Mouse (Mus musculus): Measurements from ENCODE around the gene Paxip1. TPM values are rescaled to one million over a fixed set of nuclear protein-coding genes. Genes with fewer than 3 reads are reported as not detected.

Paxip1 gene
- total and polyA plus RNA-seq, 3 experiments, result 59.2 to 480 (median 151) TPM

- H3K9ac ChIP-seq (ENCODE audit: control insufficient read depth, low read depth, low read length, poor library complexity, severe bottlenecking), result no peak overlapping the region
- H3K27me3 ChIP-seq (ENCODE audit: control insufficient read depth in 1 of 2, insufficient read depth in 2 of 2, low read length in 2 of 2), result no peaks in the 10 kb centered on the region
- peaks cover 0 to 5% of the 10 kb centered on the region in 2 experiments; a peak in 2 of 4 replicates for H3K36me3 ChIP-seq (ENCODE audit: control insufficient read depth in 1 of 2, insufficient read depth in 2 of 2, low read length in 2 of 2)
- no peaks in the 10 kb centered on the region for H3K79me2 ChIP-seq (ENCODE audit: control insufficient read depth, insufficient read depth, low read length, poor library complexity)
- H3K4me3 ChIP-seq (ENCODE audit: control insufficient read depth in 1 of 2, insufficient read depth in 1 of 2, low read depth in 2 of 2, low read length in 2 of 2), result no peak overlapping the region
- no peak for DNase-seq (ENCODE audit: low read depth, low spot score)
- no peaks in the 10 kb centered on the region for H3K4me1 ChIP-seq (ENCODE audit: control insufficient read depth in 1 of 2, insufficient read depth in 2 of 2, low read length in 2 of 2)
- H3K27ac ChIP-seq (ENCODE audit: control insufficient read depth, low read depth, low read length), result no peak overlapping the region
- H3K9me3 ChIP-seq (replicated peaks; ENCODE audit: insufficient read depth, low read length), result no peaks in the 10 kb centered on the region
- no peak for TF ChIP-seq MEF2A (IDR thresholded peaks at IDR 0.05; ENCODE audit: extremely low read depth, insufficient replicate concordance, low read depth, low read length, poor library complexity, severe bottlenecking)
- no peak for TF ChIP-seq POLR2A (IDR thresholded peaks at IDR 0.05; ENCODE audit: control insufficient read depth in 1 of 2, insufficient read depth in 1 of 2, low read depth in 1 of 2, low read length in 2 of 2, poor library complexity in 1 of 2)
- TF ChIP-seq USF2 (IDR thresholded peaks at IDR 0.05; ENCODE audit: borderline replicate concordance in 1 of 2, insufficient read depth in 1 of 2, low read depth in 1 of 2, low read length in 2 of 2), result no peak
- TF ChIP-seq EP300 (IDR thresholded peaks at IDR 0.05; ENCODE audit: low read depth in 1 of 2, low read length in 2 of 2), result no peak
- no peak for TF ChIP-seq MYC (IDR thresholded peaks at IDR 0.05; ENCODE audit: low read depth, low read length)
- TF ChIP-seq CHD2 (IDR thresholded peaks at IDR 0.05; ENCODE audit: low read length), result no peak
- no peak for TF ChIP-seq MXI1 (IDR thresholded peaks at IDR 0.05; ENCODE audit: low read depth, low read length)
- no peak for TF ChIP-seq ZKSCAN1 (IDR thresholded peaks at IDR 0.05; ENCODE audit: low read depth, low read length)
- TF ChIP-seq POLR2AphosphoS5 (IDR thresholded peaks at IDR 0.05; ENCODE audit: borderline replicate concordance, low read depth, low read length), result no peak
- no peak for TF ChIP-seq GABPA (IDR thresholded peaks at IDR 0.05; ENCODE audit: low read depth, low read length)
- TF ChIP-seq TCF12 (IDR thresholded peaks at IDR 0.05; ENCODE audit: low read depth, low read length), result no peak
Observed at GRCm38 (mm10) chr5:27739216-27739615, 52.3 kb downstream of the Paxip1 start.

- TF ChIP-seq RAD21 (IDR thresholded peaks at IDR 0.05; ENCODE audit: low read depth, low read length), result peak; percentile 59
- TF ChIP-seq NRF1 (IDR thresholded peaks at IDR 0.05; ENCODE audit: insufficient read depth, low read depth, low read length, poor library complexity, severe bottlenecking), result no peak
- no peak for TF ChIP-seq TAL1 (IDR thresholded peaks at IDR 0.05; ENCODE audit: low read length)
- TF ChIP-seq CHD1 (IDR thresholded peaks at IDR 0.05; ENCODE audit: low read depth, low read length), result no peak
- TF ChIP-seq KAT2A (conservative IDR thresholded peaks at IDR 0.05; ENCODE audit: low read depth, low read length), result no peak
- peak; percentile 100 for TF ChIP-seq SIN3A (IDR thresholded peaks at IDR 0.05; ENCODE audit: low read length)
- TF ChIP-seq ZMIZ1 (IDR thresholded peaks at IDR 0.05; ENCODE audit: low read depth, low read length), result no peak
- no peak for TF ChIP-seq USF1 (IDR thresholded peaks at IDR 0.05; ENCODE audit: low read depth, low read length)
- no peak for TF ChIP-seq POLR2A (IDR thresholded peaks at IDR 0.05; ENCODE audit: control insufficient read depth in 1 of 2, insufficient read depth in 1 of 2, low read depth in 1 of 2, low read length in 2 of 2, poor library complexity in 1 of 2)
- TF ChIP-seq SMC3 (IDR thresholded peaks at IDR 0.05; ENCODE audit: low read depth, low read length), result peak; percentile 61
- TF ChIP-seq CTCF (IDR thresholded peaks at IDR 0.05 in 2 of 3, conservative IDR thresholded peaks at IDR 0.05 in 1 of 3; ENCODE audit: control insufficient read depth in 1 of 3, insufficient read depth in 1 of 3, low read depth in 2 of 3, low read length in 3 of 3, poor library complexity in 1 of 3, severe bottlenecking in 1 of 3), result peak; percentile 52 to 81 (median 72)
- no peak for TF ChIP-seq MYC (IDR thresholded peaks at IDR 0.05; ENCODE audit: low read depth, low read length)
- TF ChIP-seq MAX (IDR thresholded peaks at IDR 0.05; ENCODE audit: low read length), result peak; percentile 32; the same call in 1 of the 2 replicates
- no peak for TF ChIP-seq NELFE (IDR thresholded peaks at IDR 0.05; ENCODE audit: low read depth, low read length)
- no peak for TF ChIP-seq MYB (IDR thresholded peaks at IDR 0.05; ENCODE audit: low read depth, low read length)
- no peak for TF ChIP-seq ETS1 (IDR thresholded peaks at IDR 0.05; ENCODE audit: low read depth, low read length)
- no peak for TF ChIP-seq JUND (IDR thresholded peaks at IDR 0.05; ENCODE audit: low read depth, low read length)
- TF ChIP-seq GATA1 (IDR thresholded peaks at IDR 0.05; ENCODE audit: low read depth, low read length), result no peak
- TF ChIP-seq MXI1 (IDR thresholded peaks at IDR 0.05; ENCODE audit: low read depth, low read length), result peak; percentile 98
- no peak for TF ChIP-seq CHD2 (IDR thresholded peaks at IDR 0.05; ENCODE audit: low read length)
- H3K9me3 ChIP-seq (replicated peaks; ENCODE audit: insufficient read depth, low read length), result no peaks in the 10 kb centered on the region
- H3K79me2 ChIP-seq (ENCODE audit: control insufficient read depth, insufficient read depth, low read length, poor library complexity), result no peaks in the 10 kb centered on the region
- no peak overlapping the region for H3K27ac ChIP-seq (ENCODE audit: control insufficient read depth, low read depth, low read length)
- H3K4me3 ChIP-seq (ENCODE audit: control insufficient read depth in 1 of 2, insufficient read depth in 1 of 2, low read depth in 2 of 2, low read length in 2 of 2), result no peak overlapping the region
- peak; percentile 88 for DNase-seq (ENCODE audit: low read depth, low spot score)
- H3K36me3 ChIP-seq (ENCODE audit: control insufficient read depth in 1 of 2, insufficient read depth in 2 of 2, low read length in 2 of 2), result peaks cover 0 to 2% of the 10 kb centered on the region in 2 experiments; a peak in 2 of 4 replicates
- no peaks in the 10 kb centered on the region for H3K27me3 ChIP-seq (ENCODE audit: control insufficient read depth in 1 of 2, insufficient read depth in 2 of 2, low read length in 2 of 2)
- H3K4me1 ChIP-seq (ENCODE audit: control insufficient read depth in 1 of 2, insufficient read depth in 2 of 2, low read length in 2 of 2), result no peaks in the 10 kb centered on the region
- H3K9ac ChIP-seq (ENCODE audit: control insufficient read depth, low read depth, low read length, poor library complexity, severe bottlenecking), result no peak overlapping the region
Observed at GRCm38 (mm10) chr5:27737168-27737567, 54.3 kb downstream of the Paxip1 start.
